Mouse (Mus musculus) kidney, postnatal 36 days (tissue): ENCODE measurements at regions not wholly inside any gene's neighbourhood (a gene's known extent, or its start where the extent isn't known, plus 50 kb on each side); places are given as distances from the start of the nearest gene placed in this dataset.

Source experiments
- DNase-seq, 2 experiments: peaks; one replicate each; pipeline ENCODE4 v3.0.0; 2021 to 2022; ENCODE audit warnings: mixed read lengths in 2 of 2

DNA sequence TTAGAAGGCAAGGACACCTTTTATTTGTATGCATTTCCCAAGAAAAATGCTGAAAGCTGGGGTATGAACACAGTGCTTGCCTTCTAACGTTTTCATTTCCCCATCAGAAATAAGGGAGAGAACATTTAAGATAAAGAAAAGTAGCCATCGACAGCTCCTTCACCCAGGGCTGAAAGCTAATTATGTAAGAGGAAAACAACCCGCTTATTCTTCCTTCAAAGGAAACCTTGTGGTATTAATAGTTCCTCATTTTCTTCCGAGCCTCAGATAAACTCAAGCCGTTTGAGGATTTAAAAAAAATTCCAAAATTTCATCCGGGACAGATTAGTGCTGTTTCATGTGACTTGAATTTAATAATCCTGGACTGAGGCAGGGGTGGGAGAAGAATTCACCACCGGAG is 512.2 kb upstream of the Gm10131 start:
- DNase-seq, result no peak

DNA sequence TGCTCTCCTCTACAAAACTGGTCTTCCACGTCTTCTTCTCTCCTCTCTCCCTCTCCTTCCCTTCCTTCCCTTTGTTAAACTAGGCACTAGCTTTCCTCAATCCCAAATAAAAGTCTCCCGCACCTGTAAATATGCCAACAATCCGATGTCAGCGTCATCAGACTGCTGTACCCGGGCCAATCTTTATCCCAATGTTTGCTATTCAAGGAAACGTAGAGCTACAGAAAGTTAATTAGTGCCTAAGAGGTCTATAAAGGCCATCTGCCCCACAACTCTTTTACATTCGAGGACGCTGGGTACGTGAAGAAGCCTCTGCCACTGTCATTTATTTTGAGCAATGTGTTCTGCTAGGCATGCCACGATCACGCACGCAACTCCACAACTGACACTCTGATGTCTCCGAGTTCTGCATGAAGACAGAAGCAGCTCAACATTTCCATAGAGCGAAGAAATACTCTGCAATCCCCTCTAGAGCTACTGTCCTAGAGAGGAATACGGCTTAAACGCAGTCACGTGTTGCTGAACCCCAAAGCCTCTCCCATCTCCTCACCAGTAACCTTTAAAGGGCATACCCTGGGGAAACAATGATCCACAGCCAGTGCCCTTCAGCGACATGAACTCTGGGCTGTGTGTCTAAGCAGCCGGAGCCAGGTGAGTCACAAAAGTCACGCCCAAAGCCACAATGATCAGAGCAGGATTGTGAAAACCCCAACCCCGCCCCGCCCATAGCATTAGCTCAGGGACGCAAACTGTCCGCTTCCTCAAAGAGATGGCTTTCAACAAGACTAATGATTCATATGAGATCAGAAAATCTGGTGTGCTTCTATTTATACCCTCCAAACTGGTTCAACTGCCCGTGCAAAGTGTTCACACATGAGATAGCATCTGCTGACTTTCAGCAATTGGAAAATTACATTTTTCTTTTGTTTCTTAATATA is 510.9 kb upstream of the Gm10131 start:
- no peak for DNase-seq

DNA sequence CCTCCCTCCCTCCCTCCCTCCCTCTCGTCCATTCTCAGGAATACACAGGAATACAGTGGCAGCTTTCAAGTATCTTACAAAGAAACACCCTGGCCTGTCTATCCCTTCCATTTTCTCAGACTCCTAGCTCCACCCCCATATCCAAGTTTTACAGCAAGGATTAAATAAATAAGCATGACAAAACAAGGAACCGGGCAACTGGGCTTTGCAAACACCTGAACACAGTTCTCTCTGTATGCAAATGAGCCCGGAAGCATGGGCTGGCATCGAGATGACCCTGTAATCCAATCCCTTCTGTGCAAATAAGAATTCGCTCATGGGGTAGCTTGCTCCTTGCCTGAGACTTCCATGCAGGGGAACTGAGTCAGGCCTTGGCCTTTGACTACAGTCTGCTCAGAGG is 506.5 kb upstream of the Gm10131 start:
- no peak for DNase-seq

DNA sequence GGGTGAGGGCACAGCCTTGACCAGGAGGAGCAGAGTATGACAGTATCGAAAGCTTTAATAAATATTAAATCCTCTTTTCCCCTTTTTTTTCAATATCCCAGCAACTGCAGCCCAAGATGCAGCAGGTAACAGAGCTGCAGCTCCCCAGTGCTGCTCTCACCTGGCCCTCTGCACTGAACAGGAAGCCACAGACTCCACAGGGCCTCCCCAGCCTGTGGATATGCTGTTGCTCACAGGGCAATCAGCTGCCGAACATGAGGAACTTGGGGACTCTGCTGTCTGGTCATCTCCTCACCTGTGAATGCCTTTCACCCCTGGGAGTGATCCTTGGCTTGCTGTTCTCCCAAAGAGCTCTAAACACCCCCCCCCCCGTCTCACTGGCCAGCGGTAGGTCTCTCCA is 503.4 kb upstream of the Gm10131 start:
- no peak for DNase-seq

DNA sequence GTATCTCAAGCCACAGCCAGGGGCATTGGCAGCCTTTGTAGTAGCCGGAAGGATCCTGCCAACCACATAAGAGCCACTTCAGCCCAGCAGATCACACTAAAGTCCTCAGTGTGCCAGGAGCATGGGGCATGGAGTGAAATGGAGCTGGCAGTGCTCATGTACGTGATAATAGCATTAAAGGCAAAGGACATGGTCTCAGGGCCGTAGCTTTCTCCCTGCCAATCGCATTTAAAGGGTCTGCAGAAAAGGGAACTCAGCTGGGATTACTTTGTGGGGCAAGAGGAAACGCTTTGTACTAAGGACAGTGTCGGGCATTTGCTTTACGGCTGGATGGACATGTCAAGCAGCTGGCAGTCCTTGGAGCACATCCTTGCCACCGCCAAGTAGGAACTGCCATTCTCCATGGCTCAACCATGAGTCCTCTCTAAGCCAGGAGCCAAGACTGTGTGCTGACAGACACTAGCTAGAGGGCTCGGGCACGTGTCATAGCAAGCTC is 502.5 kb upstream of the Gm10131 start:
- no peak for DNase-seq

DNA sequence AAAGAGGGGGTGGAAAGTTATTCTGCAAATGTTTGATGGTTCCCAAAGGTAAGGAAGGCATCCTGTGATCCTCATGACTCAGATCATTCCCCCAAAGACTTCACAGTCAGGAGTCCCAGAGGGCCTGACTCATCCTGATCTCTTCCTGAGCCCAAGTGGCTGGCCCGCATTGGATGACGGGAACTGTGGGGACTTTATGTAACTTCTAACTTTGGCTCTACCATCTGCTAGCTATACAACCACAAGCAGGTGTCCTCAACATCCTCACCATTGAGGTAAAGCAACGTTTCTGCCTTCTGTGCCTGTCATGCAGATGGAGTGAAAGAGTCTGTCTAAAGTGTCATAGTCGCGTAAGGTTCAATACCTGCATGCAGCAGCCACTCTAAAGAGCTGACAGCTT is 501.6 kb upstream of the Gm10131 start:
- DNase-seq, result no peak

DNA sequence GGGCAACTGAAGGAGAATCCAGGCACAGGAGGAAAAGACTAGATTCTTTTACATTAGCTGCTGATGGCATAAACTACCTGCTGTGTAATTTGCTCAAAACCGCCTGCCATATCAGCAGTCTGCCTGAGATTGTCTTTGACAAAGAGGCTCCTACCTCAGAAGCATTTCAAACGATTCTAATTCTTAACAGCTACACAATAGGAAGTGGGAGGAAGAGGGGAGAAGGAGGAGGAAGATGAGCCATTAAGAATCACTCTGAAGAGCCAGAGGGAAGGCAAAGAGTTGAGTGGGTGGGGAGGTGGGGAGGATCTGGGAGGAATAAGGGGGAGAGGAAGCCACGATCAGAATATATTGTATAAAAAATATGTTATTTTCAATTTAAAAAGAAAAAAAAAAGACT is 500.9 kb upstream of the Gm10131 start:
- DNase-seq, result no peak

DNA sequence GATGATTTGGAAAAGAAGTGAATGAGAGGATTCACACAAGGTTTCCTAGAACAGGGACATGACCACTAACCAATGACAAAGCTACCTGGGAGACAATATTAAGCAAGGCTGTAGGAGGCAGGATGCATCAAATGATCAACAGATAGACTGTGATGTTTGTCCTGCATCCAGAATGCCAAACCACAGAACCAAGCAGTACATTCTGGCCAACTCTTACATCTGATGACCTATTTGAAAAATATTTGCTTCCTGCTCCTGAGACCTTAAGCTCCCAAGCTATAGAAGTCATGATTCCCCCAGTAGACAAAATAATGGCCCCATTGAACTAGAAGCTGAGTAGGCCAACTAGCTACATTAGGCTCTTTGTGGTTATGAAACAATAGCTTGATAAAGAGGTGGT is 498.6 kb upstream of the Gm10131 start:
- no peak for DNase-seq

DNA sequence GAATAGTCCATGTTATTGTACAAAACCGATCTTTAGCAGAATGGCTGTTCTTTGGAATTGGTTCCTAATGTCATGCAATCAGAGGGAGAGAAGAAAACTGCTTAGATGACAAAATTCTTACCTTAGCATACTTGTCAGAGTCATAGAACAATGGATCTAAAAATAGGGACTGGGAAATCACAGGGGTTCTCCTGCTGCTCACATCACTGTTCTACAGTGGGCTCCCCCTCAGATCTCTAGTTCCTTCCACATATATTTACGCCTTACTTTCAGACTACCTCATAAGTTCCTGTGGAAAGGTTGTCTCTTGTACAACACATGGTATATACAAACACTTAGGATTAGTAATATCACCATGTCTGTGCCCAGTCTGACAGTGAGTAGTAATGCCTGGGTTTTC is 495.9 kb upstream of the Gm10131 start:
- DNase-seq, result no peak

DNA sequence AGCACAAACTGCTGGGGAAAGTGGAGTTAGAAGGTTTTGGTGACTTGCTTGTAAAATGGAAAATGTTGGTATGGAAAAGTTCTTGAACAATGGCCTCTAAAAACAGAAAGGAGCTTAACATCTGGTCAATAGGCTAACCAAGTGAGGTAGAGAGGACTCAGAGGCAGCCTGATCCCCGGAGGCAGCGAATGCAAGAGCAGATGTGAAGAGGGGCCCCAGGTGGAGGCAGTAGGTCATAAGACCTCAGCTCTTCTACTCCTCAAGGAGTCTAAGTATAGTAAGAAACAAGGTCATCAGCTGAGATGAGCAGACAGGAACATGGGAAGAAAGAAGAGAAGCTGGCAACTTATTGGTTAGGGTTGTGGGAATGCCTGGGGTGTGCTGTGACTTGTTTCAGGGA is 493.5 kb upstream of the Gm10131 start:
- DNase-seq, result no peak

DNA sequence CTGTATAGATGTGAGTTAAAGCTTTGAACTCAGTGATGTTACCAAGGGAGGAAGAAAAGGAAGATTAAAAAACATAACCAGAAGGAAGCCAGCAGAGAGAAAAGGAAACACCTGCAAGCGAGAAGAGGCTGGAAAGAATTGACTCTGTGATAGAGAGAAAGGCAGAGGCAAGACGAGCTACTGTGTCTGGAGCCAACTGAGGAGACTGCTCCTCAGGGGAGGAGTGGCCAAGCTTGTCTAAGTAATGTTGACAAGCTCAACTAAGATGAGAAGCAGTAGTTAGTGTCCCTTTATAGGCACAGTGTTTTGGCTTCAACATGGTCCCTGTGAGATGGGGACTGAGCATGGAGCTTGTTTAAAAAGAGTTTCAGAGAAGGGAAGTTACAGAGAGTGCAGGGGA is 493.0 kb upstream of the Gm10131 start:
- no peak for DNase-seq

DNA sequence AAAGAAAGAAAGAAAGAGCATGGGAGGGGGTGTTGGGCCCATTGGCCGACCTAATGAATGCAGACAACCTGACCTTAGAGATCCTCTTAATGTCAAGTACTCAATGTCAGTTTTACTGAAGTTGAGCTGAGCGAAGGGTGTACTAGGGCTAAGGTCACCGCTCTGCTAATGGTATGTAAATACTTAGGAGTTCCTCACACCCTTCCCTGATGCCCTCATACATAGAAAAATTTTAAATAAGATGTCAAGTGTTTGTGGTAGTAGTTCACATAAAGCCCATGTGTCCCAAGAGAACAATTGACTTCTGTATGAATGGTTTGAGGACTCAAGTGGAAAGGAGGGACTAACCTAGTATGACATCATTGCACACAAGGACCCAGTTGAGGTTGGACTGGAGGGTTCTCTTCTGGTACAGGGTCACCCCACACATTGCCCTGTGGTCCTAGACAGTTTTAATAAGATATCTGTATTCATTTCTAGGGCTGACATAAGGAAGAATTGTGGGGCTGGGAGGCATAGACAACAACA is 490.0 kb upstream of the Gm10131 start:
- DNase-seq, result no peak

DNA sequence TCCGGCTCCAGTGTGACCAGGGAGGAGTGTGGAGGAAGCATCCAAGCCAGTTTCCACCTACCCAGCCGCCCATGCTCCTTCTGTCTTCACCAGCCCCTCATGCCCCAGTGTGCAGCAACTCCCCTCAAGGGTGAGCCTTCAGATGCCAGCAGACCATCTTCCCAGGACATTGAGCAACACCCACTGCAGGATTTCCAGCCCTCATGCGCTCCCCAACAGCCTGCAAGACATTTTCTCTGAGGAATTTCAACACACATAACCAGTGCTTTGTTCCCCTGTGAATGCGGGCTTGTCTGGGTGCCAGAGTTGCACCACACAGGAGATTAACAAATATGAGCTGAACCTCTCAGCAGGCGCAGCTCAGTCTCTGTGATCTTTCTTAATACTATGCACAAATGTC is 489.3 kb upstream of the Gm10131 start:
- no peak for DNase-seq

DNA sequence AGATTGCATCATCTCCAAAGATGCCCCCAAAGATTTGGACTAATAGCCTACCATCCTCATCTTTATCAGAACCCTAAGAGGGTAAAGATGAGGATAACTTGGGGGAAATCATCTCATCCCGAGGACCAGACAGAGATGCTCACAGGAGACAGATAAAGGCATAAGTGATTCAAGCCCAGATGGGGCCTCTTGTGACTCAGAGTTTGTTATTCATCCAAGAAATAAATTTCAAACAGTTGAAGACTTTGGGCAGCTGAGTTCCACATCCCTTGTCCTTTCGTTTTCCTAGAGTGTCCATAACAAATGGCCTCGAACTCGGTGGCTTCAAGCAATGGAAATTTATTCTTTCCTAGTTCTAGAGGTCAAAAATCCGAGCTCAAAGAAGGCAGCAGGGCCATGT is 485.1 kb upstream of the Gm10131 start:
- DNase-seq, result no peak

DNA sequence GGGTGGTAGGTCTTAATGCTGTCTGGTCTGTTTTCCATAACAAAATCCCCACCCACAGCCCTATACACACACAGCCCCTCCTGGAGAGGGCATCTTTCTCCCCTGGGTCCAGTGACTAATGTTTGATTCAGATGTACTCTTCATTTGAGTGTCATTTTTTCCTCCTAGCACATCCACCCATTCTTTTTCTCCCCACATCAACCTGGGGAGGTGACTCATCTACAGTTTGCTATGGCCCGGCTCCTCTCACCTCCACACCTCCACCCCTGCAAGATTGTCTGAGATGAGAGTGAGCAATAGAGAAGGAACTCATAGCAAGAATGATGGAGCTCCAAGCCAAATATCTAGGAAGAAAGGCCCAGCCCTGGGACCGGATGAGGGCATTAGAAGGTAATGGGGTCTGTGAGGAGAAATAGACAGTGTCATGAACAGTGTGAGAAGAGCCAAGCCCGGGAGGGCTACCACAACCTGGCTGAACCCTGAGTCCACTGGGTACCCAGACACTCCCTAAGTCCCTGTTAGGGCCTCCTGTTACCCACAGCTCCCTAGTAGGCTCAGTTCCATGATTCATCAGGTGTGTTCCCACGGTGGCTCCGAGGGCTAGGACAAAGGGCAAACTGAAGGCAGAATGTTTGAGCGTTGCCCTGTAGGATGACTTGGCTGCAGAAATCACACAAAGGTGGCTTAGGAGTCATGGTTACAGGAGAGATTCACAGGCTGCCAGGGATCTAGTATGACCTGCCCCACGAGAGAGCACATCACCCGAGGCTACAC is 479.6 kb upstream of the Gm10131 start:
- no peak for DNase-seq

DNA sequence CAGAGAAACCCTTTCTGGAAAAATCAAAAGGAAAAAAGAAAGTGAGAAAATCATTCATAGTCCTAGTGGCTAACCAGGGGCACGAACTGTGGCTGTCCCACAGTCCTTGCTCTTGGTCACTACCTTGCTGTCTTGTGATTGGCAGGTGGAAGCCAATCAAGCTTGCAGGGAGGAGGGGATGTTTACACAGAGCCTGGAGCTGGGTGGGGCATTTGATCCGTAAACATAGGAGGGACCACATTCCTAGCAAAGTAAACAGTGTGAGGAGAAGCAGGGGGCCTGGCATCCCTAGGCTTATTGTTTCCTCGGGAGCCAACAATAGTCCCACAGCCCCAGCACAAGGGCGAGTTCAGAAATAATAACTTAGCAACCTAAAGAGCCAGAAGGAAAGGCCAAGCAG is 466.5 kb upstream of the Gm10131 start:
- DNase-seq, result no peak

DNA sequence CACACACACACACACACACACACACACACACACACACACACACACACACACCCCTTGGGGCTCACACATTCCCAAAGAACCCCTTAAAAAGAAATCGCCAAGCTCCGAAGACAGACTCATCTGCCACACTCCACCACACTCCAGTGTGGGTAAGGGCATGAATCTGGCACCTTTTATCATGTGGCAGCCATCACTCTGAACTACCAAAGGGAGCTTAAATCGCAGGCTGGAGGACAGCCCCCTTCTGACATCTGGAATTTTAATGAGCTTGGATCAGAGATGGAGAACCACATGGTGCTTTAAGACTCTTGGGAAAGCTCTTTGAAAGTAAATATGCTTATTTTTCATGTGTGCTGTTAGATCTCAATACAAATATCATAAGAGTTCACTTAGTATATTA is 462.5 kb upstream of the Gm10131 start:
- no peak for DNase-seq

DNA sequence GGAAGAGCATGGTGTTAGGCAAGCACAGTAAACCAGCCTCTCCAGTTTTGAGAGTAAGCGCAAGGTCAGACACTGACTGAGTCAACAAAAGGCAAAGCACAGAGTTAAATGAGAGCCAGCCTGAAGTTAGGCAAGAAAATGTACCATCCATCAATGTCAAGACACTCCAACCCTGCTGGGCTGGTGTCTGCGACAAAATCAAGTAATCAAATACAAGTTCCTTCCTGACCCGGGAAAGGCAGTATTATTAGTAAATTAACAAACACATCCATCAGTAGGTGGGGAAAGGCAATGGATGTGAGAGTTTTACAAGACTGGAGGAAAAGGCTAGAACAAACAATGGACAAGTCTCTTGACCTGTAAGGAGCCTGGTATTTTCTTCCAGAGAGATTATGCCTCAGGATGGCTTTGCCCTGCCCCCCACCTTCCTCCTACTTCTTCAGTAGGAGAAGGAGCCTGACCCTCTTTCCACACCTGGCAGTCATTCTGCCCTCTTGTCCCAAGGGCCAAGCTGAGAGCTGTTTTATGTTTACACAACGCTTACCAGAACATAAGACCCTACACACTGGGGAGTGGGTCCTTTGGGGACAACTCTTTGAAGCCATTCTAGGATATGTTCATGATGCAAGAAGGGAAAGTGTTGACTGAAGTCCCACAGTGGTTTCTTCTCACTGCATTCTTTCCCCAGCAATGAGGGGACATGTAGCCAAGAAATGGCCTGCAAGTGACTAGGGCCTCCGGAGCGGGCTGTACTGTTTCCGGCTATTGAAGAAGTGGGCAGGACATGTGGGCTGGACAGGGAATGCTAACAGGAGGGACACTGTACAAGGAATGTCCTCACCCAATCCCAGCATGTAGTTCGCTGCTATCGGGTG is 461.7 kb upstream of the Gm10131 start:
- no peak for DNase-seq

DNA sequence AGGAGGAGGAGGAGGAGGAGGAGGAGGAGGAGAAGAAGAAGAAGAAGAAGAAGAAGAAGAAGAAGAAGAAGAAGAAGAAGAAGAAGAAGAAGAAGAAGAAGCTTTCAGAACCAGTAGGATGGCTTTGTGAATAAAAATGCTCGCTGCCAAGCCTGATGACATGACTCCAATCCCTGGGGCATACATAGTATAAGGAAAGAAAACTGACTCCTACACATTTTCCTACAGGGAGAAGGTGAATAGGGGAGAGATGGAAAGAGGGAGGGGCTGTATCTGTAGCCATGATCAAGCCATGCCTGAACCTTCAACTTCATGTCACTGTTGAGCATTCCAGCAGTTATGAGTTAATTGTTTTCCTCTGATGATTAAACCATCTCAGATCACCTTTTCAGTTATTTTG is 460.2 kb upstream of the Gm10131 start:
- DNase-seq, result no peak

DNA sequence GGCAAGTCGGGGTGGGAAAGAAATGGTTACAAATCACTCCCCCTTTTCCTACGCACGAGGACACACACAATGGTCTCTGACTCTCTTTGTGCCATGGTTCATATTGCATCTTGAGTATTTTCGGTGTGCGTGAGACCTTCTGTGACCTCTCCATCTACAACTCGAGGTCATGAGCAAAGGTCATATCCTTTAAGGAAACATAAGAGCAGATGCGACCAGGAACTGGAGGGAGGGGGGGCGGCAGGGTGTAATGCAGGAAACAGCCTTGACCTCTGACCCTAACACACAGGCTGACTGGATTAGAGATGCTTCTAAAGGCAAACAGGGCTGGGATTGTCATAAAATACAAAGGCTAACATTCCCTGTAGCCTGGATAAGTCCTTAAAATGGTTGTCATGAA is 450.7 kb upstream of the Gm10131 start:
- DNase-seq, result peak; percentile 6 to 22

DNA sequence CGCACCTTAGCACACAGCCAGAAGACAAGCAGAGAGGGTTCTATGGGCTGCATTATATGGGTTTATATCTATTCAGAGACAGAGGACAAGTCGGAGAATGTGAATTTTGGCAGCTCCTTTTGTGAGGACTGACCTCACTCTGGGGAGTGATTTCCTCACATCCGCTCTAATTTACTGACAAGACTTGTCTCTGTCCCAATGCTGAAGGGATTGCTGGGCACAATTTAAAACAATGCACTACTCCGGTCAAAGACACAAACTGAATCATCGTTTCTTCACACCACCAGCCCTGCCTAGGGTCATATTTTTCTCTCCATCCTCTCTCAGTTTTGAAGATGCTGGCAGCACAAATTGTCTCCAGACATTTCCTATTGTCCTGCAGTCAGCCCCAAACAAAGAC is 438.2 kb upstream of the Gm10131 start:
- DNase-seq, result peak in 1 of 2 experiments; percentile 15

DNA sequence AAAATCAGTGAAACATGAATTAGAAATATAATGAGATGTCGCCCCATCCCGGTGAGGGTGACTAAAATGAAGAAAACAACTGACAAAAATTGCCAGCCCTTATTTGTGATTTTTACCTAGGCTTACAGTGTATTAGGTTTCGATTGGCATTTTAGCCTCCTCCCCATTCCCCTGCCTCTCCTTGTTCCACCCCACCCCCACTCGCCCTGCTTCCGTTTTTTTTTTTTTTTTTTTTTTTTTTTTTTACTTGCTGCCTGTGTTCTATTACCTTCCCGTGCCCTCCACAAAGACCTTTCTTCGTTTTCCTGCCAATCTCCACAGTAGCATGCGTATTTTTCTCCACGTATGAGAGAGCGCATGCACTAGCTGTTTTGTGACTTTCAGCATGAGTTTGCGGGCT is 435.3 kb upstream of the Gm10131 start:
- DNase-seq, result no peak
